8 mouse cellular contexts compared by ENCODE assay signal in genomic region chr3:116807811-116808506, GRCm38 (mm10). TPM values are rescaled to one million over a fixed set of nuclear protein-coding genes. Genes with fewer than 3 reads are reported as not detected.
DNase-seq lines count a peak whose midpoint lies in the region; ATAC-seq and TF ChIP-seq lines count a peak whose summit lies in the region.

TSS of gene Agl (minus strand) at chr3:116808166.

- H3K9me3 ChIP-seq in embryonic facial prominence, embryonic 14.5 days (ENCODE audit: control insufficient read depth, low read length) = no peaks in the 10 kb centered on the region
- no peaks in the 10 kb centered on the region for H3K9me3 ChIP-seq in limb, embryonic 14.5 days (ENCODE audit: control insufficient read depth, low read length)
- H3K9me3 ChIP-seq in midbrain, postnatal 0 days (ENCODE audit: low read length) = no peaks in the 10 kb centered on the region

- H3K27ac ChIP-seq in embryonic facial prominence, embryonic 14.5 days (replicated peaks; ENCODE audit: low read depth, low read length) = peak within 1 kb of the TSS; percentile 88
- H3K27ac ChIP-seq in limb, embryonic 14.5 days (replicated peaks; ENCODE audit: low read depth, low read length) = peak within 1 kb of the TSS; percentile 84
- H3K27ac ChIP-seq in midbrain, postnatal 0 days (ENCODE audit: low read depth, low read length) = peak within 1 kb of the TSS; percentile 90

- peak; percentile 99 for ATAC-seq in embryonic facial prominence, embryonic 14.5 days (ENCODE audit: low read depth)
- peak; percentile 99 for ATAC-seq in limb, embryonic 14.5 days (ENCODE audit: low FRiP score, low read depth)
- ATAC-seq in midbrain, postnatal 0 days (ENCODE audit: low FRiP score) = peak; percentile 100

- peak within 1 kb of the TSS; percentile 68 for H3K4me2 ChIP-seq in embryonic facial prominence, embryonic 14.5 days (ENCODE audit: low read depth, low read length)
- H3K4me2 ChIP-seq in limb, embryonic 14.5 days (replicated peaks; ENCODE audit: low read depth, low read length, severe bottlenecking) = peak within 1 kb of the TSS; percentile 66
- peak within 1 kb of the TSS; percentile 64 for H3K4me2 ChIP-seq in midbrain, postnatal 0 days (ENCODE audit: low read depth, low read length, poor library complexity, severe bottlenecking)

- no peak; the same call in 1 of the 2 replicates for TF ChIP-seq POLR2A in limb, embryonic 14.5 days (IDR thresholded peaks at IDR 0.05; ENCODE audit: borderline replicate concordance, extremely low read depth, insufficient read depth, insufficient read length)

- H3K27me3 ChIP-seq in embryonic facial prominence, embryonic 14.5 days (replicated peaks; ENCODE audit: control insufficient read depth, insufficient read depth, low read length) = no peaks in the 10 kb centered on the region
- H3K27me3 ChIP-seq in limb, embryonic 14.5 days (ENCODE audit: control insufficient read depth, insufficient read depth, low read length) = no peaks in the 10 kb centered on the region
- H3K27me3 ChIP-seq in midbrain, postnatal 0 days (ENCODE audit: insufficient read depth, low read length) = no peaks in the 10 kb centered on the region

- peak; percentile 95 for DNase-seq in 3T3-L1 (ENCODE audit: low read depth, low spot score)
- peak; percentile 90 to 92 for DNase-seq in adrenal gland, postnatal 4 days (ENCODE audit: low spot score in 2 of 2)
- peak; percentile 98 for DNase-seq in embryonic facial prominence, embryonic 14.5 days (ENCODE audit: low spot score)
- peak; percentile 91 for DNase-seq in heart, adult 8-10 months (ENCODE audit: low spot score)
- DNase-seq in kidney, adult 9 months = peak; percentile 97
- DNase-seq in limb, embryonic 14.5 days (ENCODE audit: low spot score) = peak; percentile 95
- DNase-seq in midbrain, postnatal 0 days (ENCODE audit: low spot score) = peak; percentile 96
- peak; percentile 80 to 88 for DNase-seq in spleen, postnatal 14 days (ENCODE audit: low spot score in 2 of 2)

- H3K36me3 ChIP-seq in embryonic facial prominence, embryonic 14.5 days (ENCODE audit: control insufficient read depth, insufficient read depth, low read length) = 0 out of 2 replicates have a peak, but pooled peaks cover 13% of the 10 kb centered on the region
- 0 out of 2 replicates have a peak, but pooled peaks cover 2% of the 10 kb centered on the region for H3K36me3 ChIP-seq in limb, embryonic 14.5 days (ENCODE audit: control insufficient read depth, insufficient read depth, low read length)
- H3K36me3 ChIP-seq in midbrain, postnatal 0 days (ENCODE audit: insufficient read depth, low read length) = peaks cover 5% of the 10 kb centered on the region; the same call in 1 of the 2 replicates

- 0 out of 2 replicates have a peak, but pooled peaks have one; percentile 25 for TF ChIP-seq CTCF in midbrain, postnatal 0 days (IDR thresholded peaks at IDR 0.05)

- WGBS in embryonic facial prominence, embryonic 14.5 days = under 1% methylated on average over 46 of the region's 57 CpGs
- under 1% methylated on average over 54 of the region's 57 CpGs for WGBS in limb, embryonic 14.5 days
- WGBS in midbrain, postnatal 0 days = under 1% methylated on average over 52 of the region's 57 CpGs

- peak within 1 kb of the TSS; percentile 71 for H3K4me3 ChIP-seq in embryonic facial prominence, embryonic 14.5 days (ENCODE audit: low read depth, low read length)
- peak within 1 kb of the TSS; percentile 81 for H3K4me3 ChIP-seq in limb, embryonic 14.5 days (replicated peaks; ENCODE audit: low read length)
- peak within 1 kb of the TSS; percentile 85 for H3K4me3 ChIP-seq in midbrain, postnatal 0 days (ENCODE audit: low read depth, low read length)

- peak within 1 kb of the TSS; percentile 78 for H3K9ac ChIP-seq in embryonic facial prominence, embryonic 14.5 days (ENCODE audit: low read depth, low read length)
- peak within 1 kb of the TSS; percentile 74 for H3K9ac ChIP-seq in limb, embryonic 14.5 days (ENCODE audit: low read depth, low read length, severe bottlenecking)
- H3K9ac ChIP-seq in midbrain, postnatal 0 days (replicated peaks; ENCODE audit: low read length, poor library complexity, severe bottlenecking) = peak within 1 kb of the TSS; percentile 87

- 0 out of 2 replicates have a peak, but pooled peaks cover 6% of the 10 kb centered on the region for H3K4me1 ChIP-seq in embryonic facial prominence, embryonic 14.5 days (ENCODE audit: control insufficient read depth, insufficient read depth, low read length)
- 0 out of 2 replicates have a peak, but pooled peaks cover 2% of the 10 kb centered on the region for H3K4me1 ChIP-seq in limb, embryonic 14.5 days (ENCODE audit: control insufficient read depth, insufficient read depth, low read length)
- 0 out of 2 replicates have a peak, but pooled peaks cover 4% of the 10 kb centered on the region for H3K4me1 ChIP-seq in midbrain, postnatal 0 days (ENCODE audit: insufficient read depth, low read length)

RNA-seq across cellular contexts. Expression of gene Agl, which starts in this region (rescaled TPM):
- 10 to 100 TPM; 38.6 to 42.9 TPM for total RNA-seq in adrenal gland, postnatal 4 days (2021)
- 35.5 and 48.7 TPM in 2 replicates for polyA plus RNA-seq in embryonic facial prominence, embryonic 14.5 days (2014; fragmentation: Nextera tagmentation; extraction: Ambion mirVana)
- total RNA-seq in heart, adult 8-10 months (2022) = 100 to 1,000 TPM; 187 to 207 (median 200) TPM
- 16.0 and 18.0 TPM in 2 replicates for polyA plus RNA-seq in limb, embryonic 14.5 days (2012; rRNA removed)
- polyA plus RNA-seq in limb, embryonic 14.5 days (2014; fragmentation: Nextera tagmentation; extraction: Ambion mirVana) = 25.1 and 26.9 TPM in 2 replicates
- 18.9 and 19.6 TPM in 2 replicates for total RNA-seq in midbrain, postnatal 0 days (2014; rRNA removed)
- polyA plus RNA-seq in midbrain, postnatal 0 days (2015; fragmentation: Nextera tagmentation; extraction: Ambion mirVana) = 8.9 and 12.5 TPM in 2 replicates

Comparison
In these comparisons a context has a peak if more than half of its experiments do, and no peak if none do; other contexts are left out.
1. Peak in every context shown above with its lines: DNase-seq, ATAC-seq, H3K4me3 ChIP-seq and H3K27ac ChIP-seq.